Mouse (Mus musculus) forebrain, embryonic 14.5 days (tissue): Measurements from ENCODE around the gene Grik4. TPM values are rescaled to one million over a fixed set of nuclear protein-coding genes. Genes with fewer than 3 reads are reported as not detected.
A peak's percentile ranks its signal among the peaks of the same experiment; 100 is the strongest.

Source experiments
- ATAC-seq: fragments of 200-750 bp; cut with Nextera tagmentation; 2 replicates; pipeline ENCODE4 v1.8.0; 2017; ENCODE audit warnings: mild to moderate bottlenecking, moderate library complexity
- DNase-seq: peaks from one replicate; pipeline ENCODE4 v3.0.0-alpha.2; 2015; ENCODE audit warnings: low spot score
- H3K27ac ChIP-seq: fragments of 300-500 bp; sonication (generic); 2 replicates; pipeline ENCODE4 v1.5.1; 2014; ENCODE audit warnings: low read depth, mild to moderate bottlenecking, control low read depth, low read length, moderate library complexity
- H3K27me3 ChIP-seq: fragments of 300-500 bp; sonication (generic); replicated peaks from 2 replicates; pipeline ENCODE4 v1.6.1; 2014; ENCODE audit warnings: low read length, control low read depth, mixed read lengths; ENCODE audit not compliant: control insufficient read depth, insufficient read depth
- H3K36me3 ChIP-seq: fragments of 300-500 bp; sonication (generic); 2 replicates; pipeline ENCODE4 v1.6.1; 2014; ENCODE audit warnings: low read length, control low read depth; ENCODE audit not compliant: control insufficient read depth, insufficient read depth
- H3K4me1 ChIP-seq: fragments of 300-500 bp; sonication (generic); 2 replicates; pipeline ENCODE4 v1.6.1; 2014; ENCODE audit warnings: antibody characterized with exemption, low read length, control low read depth; ENCODE audit not compliant: control insufficient read depth, insufficient read depth
- H3K4me2 ChIP-seq: fragments of 300-500 bp; sonication (generic); 2 replicates; pipeline ENCODE4 v1.6.1; 2014; ENCODE audit warnings: mild to moderate bottlenecking, control low read depth, low read length
- H3K4me3 ChIP-seq: fragments of 300-500 bp; sonication (generic); 2 replicates; pipeline ENCODE4 v1.5.1; 2014; ENCODE audit warnings: low read depth, low read length, control low read depth
- H3K9ac ChIP-seq: fragments of 300-500 bp; sonication (generic); 2 replicates; pipeline ENCODE4 v1.6.1; 2014; ENCODE audit warnings: mild to moderate bottlenecking, low read length, control low read depth, moderate library complexity
- H3K9me3 ChIP-seq: fragments of 300-500 bp; sonication (generic); replicated peaks from 2 replicates; pipeline ENCODE4 v1.6.1; 2016; ENCODE audit warnings: low read length, control low read depth, mixed read lengths; ENCODE audit not compliant: control insufficient read depth
- WGBS: fragments of 180-500 bp; shearing (Covaris S2); extraction: QIAGEN DNeasy Blood & Tissue Kit; methylation state at CpG from one replicate; pipeline ENCODE4 v1.1.7; 2014; 5-methylcytosine and 5-hydroxymethylcytosine counted together
- polyA plus RNA-seq: library from polyadenylated mRNA; unstranded; fragments of >200 nt; fragmentation: Nextera tagmentation; extraction: Ambion mirVana; gene quantifications from 2 replicates; pipeline ENCODE4 v1.2.1, GENCODE M21; 2014

The Grik4 gene
- polyA plus RNA-seq, 1 experiment from 2014 or later: 1.4 TPM

DNA sequence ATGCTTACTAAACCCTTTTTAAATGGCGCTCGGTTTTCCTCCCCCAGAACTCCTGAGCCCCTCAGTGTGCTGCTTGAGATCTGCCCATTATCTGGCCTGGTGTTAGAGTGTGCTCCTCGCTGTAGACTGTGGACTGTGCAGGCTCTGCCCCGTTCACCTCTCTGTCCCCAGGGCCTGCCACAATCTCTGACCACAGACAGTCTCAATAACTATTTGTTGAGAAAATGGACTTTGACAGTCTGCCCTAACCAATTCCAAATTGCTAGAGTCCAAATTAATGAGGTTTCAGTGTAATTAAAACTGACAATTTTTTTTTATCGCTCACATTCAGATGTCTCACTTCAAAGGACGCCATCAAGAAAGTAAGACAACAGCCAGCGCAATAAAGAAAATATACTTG, 220.2 kb downstream of the Grik4 start:
- H3K9me3 ChIP-seq: no peaks in the 10 kb centered on the region
- DNase-seq (no peak), ATAC-seq (no peak)
- H3K4me3 ChIP-seq: no peak overlapping the region
- no peak overlapping the region for H3K27ac ChIP-seq
- H3K36me3 ChIP-seq: no peaks in the 10 kb centered on the region
- H3K27me3 ChIP-seq: no peaks in the 10 kb centered on the region
- H3K4me1 ChIP-seq: peaks cover 2% of the 10 kb centered on the region; the same call in 1 of the 2 replicates
- H3K4me2 ChIP-seq: no peak overlapping the region
- H3K9ac ChIP-seq: no peak overlapping the region
- WGBS: 48% methylated on average over 7 of the region's 7 CpGs

DNA sequence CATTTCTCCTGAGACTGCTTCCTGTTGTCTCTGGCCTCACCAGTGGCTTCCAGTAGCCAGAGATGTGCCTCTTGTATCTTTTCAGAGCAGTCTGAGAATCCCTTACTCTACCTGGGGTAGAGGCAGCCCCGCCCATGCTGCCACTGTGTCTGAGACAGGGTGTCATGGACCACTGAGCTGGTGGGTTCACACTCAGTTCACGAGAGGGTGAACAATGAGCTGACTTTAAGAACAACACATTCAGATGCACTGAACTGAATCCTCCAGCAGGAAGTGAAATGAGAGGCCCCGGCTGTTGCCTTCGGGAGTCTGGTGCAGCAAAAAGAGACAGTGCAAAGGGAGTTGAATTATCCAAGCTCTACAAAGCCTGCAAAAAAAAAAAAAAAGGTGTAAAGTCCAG, 221.8 kb downstream of the Grik4 start:
- DNase-seq (no peak), ATAC-seq (no peak)
- Histone ChIP-seq H3K27ac (no peak overlapping the region), H3K9me3 (no peaks in the 10 kb centered on the region), H3K4me1 (no peaks in the 10 kb centered on the region; the same call in 1 of the 2 replicates), H3K36me3 (no peaks in the 10 kb centered on the region), H3K4me3 (no peak overlapping the region), H3K27me3 (no peaks in the 10 kb centered on the region), H3K9ac (no peak overlapping the region), H3K4me2 (no peak overlapping the region)
- WGBS: 22% methylated on average over 4 of the region's 4 CpGs

DNA sequence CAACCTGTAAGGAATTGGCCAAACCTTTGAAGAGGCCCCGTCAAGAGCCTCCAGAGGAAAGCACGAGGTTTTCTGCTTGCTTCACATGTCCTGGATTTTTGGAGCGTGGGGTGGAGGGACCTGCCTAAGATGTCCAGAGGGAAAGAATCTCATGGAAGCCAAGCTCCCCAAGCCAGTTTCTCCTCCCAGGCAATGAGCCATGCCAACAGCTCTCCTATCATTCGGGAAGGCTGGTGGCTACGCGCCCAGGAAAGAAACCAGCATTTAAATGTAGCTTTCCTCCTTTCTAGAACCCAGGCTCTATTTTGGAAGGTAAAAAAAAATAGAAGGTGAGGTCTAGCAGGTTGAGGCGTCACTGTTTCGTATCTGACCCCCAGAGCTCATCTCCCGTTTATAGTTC, 222.6 kb downstream of the Grik4 start:
- Histone ChIP-seq H3K4me1 (no peaks in the 10 kb centered on the region; the same call in 1 of the 2 replicates), H3K9me3 (no peaks in the 10 kb centered on the region), H3K27ac (no peak overlapping the region), H3K4me3 (no peak overlapping the region), H3K9ac (no peak overlapping the region), H3K27me3 (no peaks in the 10 kb centered on the region), H3K36me3 (no peaks in the 10 kb centered on the region), H3K4me2 (no peak overlapping the region)
- 91% methylated on average over 9 of the region's 9 CpGs for WGBS
- no peak for DNase-seq
- no peak for ATAC-seq

DNA sequence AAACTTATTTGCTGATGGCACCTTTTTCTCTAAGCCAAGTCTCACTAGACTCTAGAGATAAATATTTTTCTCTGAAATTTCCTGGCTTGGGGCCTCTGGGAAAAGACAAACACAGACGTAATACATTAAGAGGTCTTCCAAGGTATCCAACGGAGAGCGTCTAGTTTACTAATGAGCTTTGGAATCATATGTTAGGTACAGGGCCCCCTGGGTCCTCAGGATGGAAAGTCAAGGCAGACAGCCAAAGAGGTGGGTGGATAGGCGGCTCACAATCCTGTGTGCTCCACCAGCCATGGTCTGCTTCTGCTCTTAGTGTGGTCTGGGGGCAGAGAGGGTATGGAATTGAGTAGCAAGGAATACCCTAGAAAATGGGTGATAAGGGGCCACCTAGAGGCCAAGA, 223.1 kb downstream of the Grik4 start:
- DNase-seq (no peak), ATAC-seq (no peak)
- Histone ChIP-seq H3K36me3 (no peaks in the 10 kb centered on the region), H3K4me1 (no peaks in the 10 kb centered on the region; the same call in 1 of the 2 replicates), H3K9ac (no peak overlapping the region), H3K4me2 (no peak overlapping the region), H3K4me3 (no peak overlapping the region), H3K9me3 (no peaks in the 10 kb centered on the region), H3K27ac (no peak overlapping the region), H3K27me3 (no peaks in the 10 kb centered on the region)
- 90% methylated on average over 4 of the region's 4 CpGs for WGBS

DNA sequence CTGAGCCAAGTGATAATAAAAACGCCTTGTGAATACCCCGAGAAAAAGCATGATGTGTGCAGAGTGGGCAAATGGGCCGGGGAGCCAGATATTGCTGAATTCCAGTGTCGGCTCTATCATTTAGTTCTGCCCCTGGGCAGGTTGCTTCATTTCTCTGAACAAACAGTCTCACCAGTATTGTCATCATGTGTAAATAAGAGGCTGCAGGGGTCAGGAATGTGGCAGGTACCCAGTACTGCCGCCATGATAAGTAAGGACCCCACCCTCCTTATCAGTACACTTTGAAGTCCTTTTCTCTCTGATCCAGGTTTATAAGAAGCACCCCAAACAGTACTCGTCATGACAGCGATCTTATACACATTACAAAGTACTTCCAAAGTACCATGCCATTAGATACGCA, 230.4 kb downstream of the Grik4 start:
- DNase-seq (no peak), ATAC-seq (no peak)
- H3K4me2 ChIP-seq: no peak overlapping the region
- H3K4me1 ChIP-seq: no peaks in the 10 kb centered on the region
- no peaks in the 10 kb centered on the region for H3K9me3 ChIP-seq
- H3K27me3 ChIP-seq: no peaks in the 10 kb centered on the region
- H3K9ac ChIP-seq: no peak overlapping the region
- WGBS: 94% methylated on average over 8 of the region's 8 CpGs
- H3K4me3 ChIP-seq: no peak overlapping the region
- no peaks in the 10 kb centered on the region for H3K36me3 ChIP-seq
- no peak overlapping the region for H3K27ac ChIP-seq

DNA sequence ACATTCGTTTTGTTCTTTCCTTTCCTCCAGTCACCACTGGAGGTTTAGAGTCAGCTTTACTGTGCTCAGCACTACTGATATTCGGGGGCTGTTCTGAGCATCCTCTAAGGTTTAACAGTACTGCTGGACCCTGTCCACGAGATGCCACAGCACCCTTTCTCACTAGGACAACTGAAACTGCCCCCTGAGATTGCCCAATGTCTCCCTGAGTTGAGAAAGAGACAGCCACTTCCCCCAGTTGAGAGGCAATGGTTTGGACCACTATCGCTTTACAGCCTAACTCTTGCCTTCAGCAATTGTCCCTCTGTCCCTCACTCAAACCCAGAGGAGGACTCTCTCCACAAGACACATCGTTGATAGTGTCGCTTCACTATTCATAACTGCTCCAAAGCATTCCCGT, 238.4 kb downstream of the Grik4 start:
- WGBS: 83% methylated on average over 7 of the region's 7 CpGs
- no peak overlapping the region for H3K4me3 ChIP-seq
- no peak overlapping the region for H3K27ac ChIP-seq
- H3K27me3 ChIP-seq: no peaks in the 10 kb centered on the region
- H3K4me2 ChIP-seq: no peak overlapping the region
- DNase-seq: no peak
- no peaks in the 10 kb centered on the region for H3K36me3 ChIP-seq
- H3K4me1 ChIP-seq: no peaks in the 10 kb centered on the region
- no peaks in the 10 kb centered on the region for H3K9me3 ChIP-seq
- ATAC-seq: no peak
- no peak overlapping the region for H3K9ac ChIP-seq

DNA sequence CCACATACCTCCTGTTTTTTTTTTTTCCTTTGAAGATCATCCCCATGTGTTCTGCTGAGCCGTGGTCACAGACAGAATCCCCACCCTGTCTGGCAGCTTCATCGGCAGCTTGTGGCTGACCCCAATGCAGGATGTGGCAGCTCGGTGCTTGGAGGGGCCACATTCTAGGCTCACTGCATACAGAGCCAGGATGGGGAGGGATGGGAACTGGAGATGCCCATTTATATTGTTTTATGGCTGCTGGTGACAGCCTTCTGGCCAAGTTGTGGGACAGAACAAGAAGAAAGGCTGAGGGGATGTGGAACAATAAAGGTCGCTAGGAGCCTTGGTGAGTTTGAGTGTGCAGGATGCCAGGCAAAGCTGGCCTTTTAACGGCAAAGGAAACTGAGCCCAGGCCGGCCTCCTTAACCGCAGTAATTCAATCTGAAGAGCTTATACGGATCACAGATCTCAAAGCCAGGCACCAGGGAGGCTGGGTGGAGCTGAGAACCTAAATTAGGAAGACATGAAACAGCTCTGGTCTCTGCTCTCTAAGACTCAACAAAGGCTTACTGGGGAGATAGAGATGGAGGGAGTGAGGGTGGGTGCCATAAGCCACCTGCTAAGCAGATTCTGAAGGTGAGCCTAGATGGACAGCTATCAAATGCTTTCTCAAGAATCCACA, 241.0 kb downstream of the Grik4 start:
- Histone ChIP-seq H3K4me3 (no peak overlapping the region), H3K27me3 (no peaks in the 10 kb centered on the region), H3K36me3 (no peaks in the 10 kb centered on the region), H3K27ac (no peak overlapping the region), H3K4me2 (no peak overlapping the region), H3K4me1 (no peaks in the 10 kb centered on the region), H3K9me3 (peaks cover 5% of the 10 kb centered on the region; the same call in 1 of the 2 replicates), H3K9ac (no peak overlapping the region)
- no peak for DNase-seq
- no peak for ATAC-seq
- WGBS: 35% methylated on average over 8 of the region's 8 CpGs

DNA sequence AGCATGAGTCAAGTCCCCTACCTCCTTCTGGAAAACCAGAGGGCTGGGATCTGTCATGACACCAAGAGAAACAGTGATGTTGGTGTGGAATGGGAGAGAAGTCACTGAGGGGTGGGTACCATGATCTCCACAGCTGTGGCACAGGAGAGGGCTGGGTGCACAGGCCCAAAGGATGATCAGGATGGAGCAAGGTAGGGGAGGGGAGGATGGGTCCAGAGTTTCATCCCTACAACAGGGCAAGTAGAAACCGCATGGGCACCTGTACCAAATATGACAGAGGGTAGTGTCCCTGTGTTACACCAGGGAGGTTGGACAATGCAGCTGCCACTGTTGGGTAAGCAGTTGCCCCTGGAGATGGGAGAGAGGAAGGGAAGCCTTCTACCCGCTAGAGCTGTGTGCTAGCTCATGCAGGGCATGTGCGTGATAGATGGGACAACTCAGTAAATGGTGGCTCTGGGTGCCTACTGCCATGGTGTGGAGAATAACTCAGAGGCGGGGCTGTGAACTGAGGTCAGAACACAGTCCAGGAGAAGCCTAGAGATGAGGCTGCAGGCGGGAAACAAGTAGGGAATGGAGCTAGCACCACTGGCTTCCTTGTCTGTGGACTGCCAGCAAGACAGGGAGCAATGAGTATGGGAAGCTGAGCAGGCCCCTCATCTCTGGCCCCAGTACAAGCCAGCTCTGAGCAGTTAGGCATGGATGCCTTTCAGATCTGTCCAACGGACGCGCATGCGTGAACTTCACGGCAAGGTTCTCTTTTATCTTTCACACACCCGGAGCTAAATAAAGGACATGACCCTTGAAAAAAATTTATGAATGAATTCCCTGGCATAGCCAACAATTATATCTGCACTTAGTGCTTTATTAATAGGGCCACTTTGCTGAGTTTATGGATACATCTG, 241.8 kb downstream of the Grik4 start:
- Histone ChIP-seq H3K4me1 (no peaks in the 10 kb centered on the region), H3K9ac (no peak overlapping the region), H3K27ac (no peak overlapping the region), H3K4me3 (no peak overlapping the region), H3K4me2 (no peak overlapping the region), H3K27me3 (no peaks in the 10 kb centered on the region), H3K9me3 (peaks cover 6% of the 10 kb centered on the region; the same call in 1 of the 2 replicates), H3K36me3 (no peaks in the 10 kb centered on the region)
- ATAC-seq: no peak
- DNase-seq: peak; percentile 27
- 83% methylated on average over 11 of the region's 11 CpGs for WGBS

DNA sequence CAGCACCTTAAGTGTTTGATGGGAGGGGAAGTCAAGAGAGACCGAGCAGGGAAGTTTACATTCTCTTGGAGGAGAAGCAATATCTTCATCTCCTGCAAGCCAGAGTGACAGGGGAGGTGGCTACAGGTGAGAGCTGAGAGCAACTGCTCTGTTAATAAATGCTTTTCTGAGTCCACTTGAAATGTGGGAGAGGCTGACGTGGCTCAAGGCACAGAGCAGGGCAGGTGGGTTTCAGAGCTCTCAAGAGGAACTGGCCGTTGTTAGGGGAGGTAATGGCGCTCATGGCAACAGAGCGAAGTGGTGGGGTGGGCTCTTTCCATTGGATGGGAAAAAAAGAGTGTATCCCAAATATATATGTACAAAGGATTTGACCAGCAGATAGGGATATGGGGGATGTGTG, 242.6 kb downstream of the Grik4 start:
- DNase-seq: no peak
- Histone ChIP-seq H3K27ac (no peak overlapping the region), H3K9me3 (peaks cover 6% of the 10 kb centered on the region; the same call in 1 of the 2 replicates), H3K4me3 (no peak overlapping the region), H3K4me1 (no peaks in the 10 kb centered on the region), H3K27me3 (no peaks in the 10 kb centered on the region), H3K4me2 (no peak overlapping the region), H3K9ac (no peak overlapping the region), H3K36me3 (no peaks in the 10 kb centered on the region)
- WGBS: 82% methylated on average over 5 of the region's 5 CpGs
- no peak for ATAC-seq
